In the genomic region with DNA sequence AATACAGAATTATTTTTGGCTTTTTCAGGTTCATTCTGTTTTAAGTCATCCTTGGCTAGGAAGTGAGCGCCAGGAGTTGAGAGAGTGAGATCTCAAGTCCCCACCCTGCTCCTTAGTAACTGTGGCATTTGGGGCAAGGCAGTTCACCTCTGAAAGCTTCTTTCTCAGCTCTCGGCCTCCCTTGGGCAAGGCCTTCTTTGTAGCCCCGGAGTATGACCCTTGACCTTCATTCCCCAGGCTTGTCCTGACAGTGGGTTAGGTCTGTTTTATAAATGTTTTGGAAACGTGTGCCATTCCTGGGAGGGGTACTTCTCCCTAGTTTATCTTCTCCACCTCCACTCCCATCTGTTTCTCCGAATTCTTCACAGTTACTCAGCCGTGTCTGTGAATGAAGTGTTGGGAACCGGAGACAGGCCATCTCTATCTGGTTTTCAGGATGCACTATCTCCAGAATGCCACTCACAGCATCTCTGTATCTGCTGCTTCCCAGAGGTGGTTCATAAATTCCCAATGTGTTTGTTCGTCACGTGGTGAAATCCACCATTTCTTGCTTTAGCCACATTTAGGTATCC, we compare ENCODE assay signal across 9 mouse cellular contexts.
DNase-seq lines count a peak whose midpoint lies in the region; ATAC-seq and TF ChIP-seq lines count a peak whose summit lies in the region.
"Had no signal": no experiment of that assay in that cellular context is flagged by ENCODE, and none has a peak within 500 bp of the region (broad histone marks: within the 10 kb centered on the region; RNA-seq: fewer than 3 reads in every experiment).

No protein-coding gene starts in this region.

- peak overlapping the region; percentile 49; the same call in 1 of the 2 replicates for H3K9ac ChIP-seq in heart, adult 2 months (ENCODE audit: low read depth, low read length)
- no peak overlapping the region for H3K9ac ChIP-seq in lung, embryonic 15.5 days
- no peak overlapping the region for H3K9ac ChIP-seq in embryonic facial prominence, embryonic 15.5 days
- H3K9ac ChIP-seq: liver, embryonic 14.5 days had no signal

- TF ChIP-seq POLR2A in heart, adult 2 months (IDR thresholded peaks at IDR 0.05; ENCODE audit: insufficient read depth, low read depth, low read length) = no peak
- TF ChIP-seq POLR2A in olfactory bulb, adult 2 months (IDR thresholded peaks at IDR 0.05; ENCODE audit: insufficient read depth, low read depth, low read length) = no peak
- no peak for TF ChIP-seq POLR2A in thymus, adult 2 months (IDR thresholded peaks at IDR 0.05; ENCODE audit: control insufficient read depth, extremely low read depth, insufficient read depth, low read length, poor library complexity)

- H3K27ac ChIP-seq in heart, adult 2 months = peak overlapping the region; percentile 96
- no peak overlapping the region for H3K27ac ChIP-seq in lung, embryonic 15.5 days
- peak overlapping the region; percentile 94 for H3K27ac ChIP-seq in embryonic facial prominence, embryonic 15.5 days (replicated peaks)
- H3K27ac ChIP-seq in olfactory bulb, adult 2 months (ENCODE audit: insufficient read depth, low read depth, low read length) = peak overlapping the region; percentile 30
- H3K27ac ChIP-seq in thymus, adult 2 months (ENCODE audit: control insufficient read depth, insufficient read depth, low read length) = no peak overlapping the region
- H3K27ac ChIP-seq: liver, embryonic 14.5 days had no signal

- H3K27me3 ChIP-seq in heart, adult 2 months (ENCODE audit: control insufficient read depth, insufficient read depth, low read length) = no peaks in the 10 kb centered on the region
- no peaks in the 10 kb centered on the region for H3K27me3 ChIP-seq in lung, embryonic 15.5 days
- H3K27me3 ChIP-seq in embryonic facial prominence, embryonic 15.5 days = no peaks in the 10 kb centered on the region
- no peaks in the 10 kb centered on the region for H3K27me3 ChIP-seq in thymus, adult 2 months (ENCODE audit: control insufficient read depth, insufficient read depth, low read length)

- H3K4me3 ChIP-seq in heart, adult 2 months = peak overlapping the region; percentile 28
- no peak overlapping the region for H3K4me3 ChIP-seq in lung, embryonic 15.5 days
- H3K4me3 ChIP-seq in embryonic facial prominence, embryonic 15.5 days (replicated peaks) = no peak overlapping the region
- H3K4me3 ChIP-seq in olfactory bulb, adult 2 months (ENCODE audit: insufficient read depth, low read depth, low read length) = no peak overlapping the region
- no peak overlapping the region for H3K4me3 ChIP-seq in thymus, adult 2 months (ENCODE audit: control insufficient read depth, insufficient read depth, low read length)

- peaks cover 9% of the 10 kb centered on the region for H3K4me1 ChIP-seq in heart, adult 2 months (ENCODE audit: control insufficient read depth, insufficient read depth, low read length)
- peaks cover 21% of the 10 kb centered on the region for H3K4me1 ChIP-seq in lung, embryonic 15.5 days
- peaks cover 33% of the 10 kb centered on the region for H3K4me1 ChIP-seq in embryonic facial prominence, embryonic 15.5 days
- peaks cover 17% of the 10 kb centered on the region for H3K4me1 ChIP-seq in olfactory bulb, adult 2 months (ENCODE audit: control insufficient read depth, insufficient read depth, low read length)
- H3K4me1 ChIP-seq in thymus, adult 2 months (replicated peaks; ENCODE audit: control insufficient read depth, insufficient read depth, low read length) = no peaks in the 10 kb centered on the region

- no peak for TF ChIP-seq CTCF in heart, adult 2 months (IDR thresholded peaks at IDR 0.05)
- no peak for TF ChIP-seq CTCF in olfactory bulb, adult 2 months (IDR thresholded peaks at IDR 0.05; ENCODE audit: insufficient read depth, low read depth, low read length)
- no peak for TF ChIP-seq CTCF in thymus, adult 2 months (IDR thresholded peaks at IDR 0.05; ENCODE audit: borderline replicate concordance, control insufficient read depth, extremely low read depth, insufficient read depth, low read length, poor library complexity)

- no peaks in the 10 kb centered on the region for H3K9me3 ChIP-seq in lung, embryonic 15.5 days
- H3K9me3 ChIP-seq in embryonic facial prominence, embryonic 15.5 days (replicated peaks) = no peaks in the 10 kb centered on the region

- intact Hi-C loops in heart, adult 2 months (cut with DNase I) = loop anchor here (1.0 to 5.0 kb wide), 2 partner anchors 36 to 76 kb away; a partner anchor contains a TSS

- H3K36me3 ChIP-seq in heart, adult 2 months (ENCODE audit: control insufficient read depth, insufficient read depth, low read length) = peaks cover 8% of the 10 kb centered on the region
- no peaks in the 10 kb centered on the region for H3K36me3 ChIP-seq in lung, embryonic 15.5 days
- no peaks in the 10 kb centered on the region for H3K36me3 ChIP-seq in embryonic facial prominence, embryonic 15.5 days
- H3K36me3 ChIP-seq in thymus, adult 2 months (ENCODE audit: control insufficient read depth, insufficient read depth, low read length) = no peaks in the 10 kb centered on the region

- peak in 1 of 2 experiments; percentile 16 for DNase-seq in heart, adult 2 months
- no peak for DNase-seq in heart, postnatal 4 days
- DNase-seq in lung, postnatal 36 days = no peak
- no peak for DNase-seq in ovary, postnatal 14 days (ENCODE audit: low spot score)
- no peak for DNase-seq in thymus, adult 2 months

- no peak for ATAC-seq in lung, embryonic 15.5 days (ENCODE audit: borderline replicate concordance, extremely low read depth, low FRiP score, low TSS enrichment)
- ATAC-seq in embryonic facial prominence, embryonic 15.5 days (ENCODE audit: insufficient number of reproducible peaks, low FRiP score, low TSS enrichment, low read depth) = no peak

- no peak for TF ChIP-seq EP300 in heart, adult 2 months (IDR thresholded peaks at IDR 0.05; ENCODE audit: insufficient read depth, low read depth, low read length)

- H3K4me2 ChIP-seq in lung, embryonic 15.5 days = 0 out of 2 replicates have a peak overlapping the region, but pooled peaks have one; percentile 17
- peak overlapping the region; percentile 29 for H3K4me2 ChIP-seq in embryonic facial prominence, embryonic 15.5 days (replicated peaks)

- WGBS in heart, adult 2 months = 55% methylated on average over 9 of the region's 9 CpGs
- 42% methylated on average over 9 of the region's 9 CpGs for WGBS in lung, embryonic 15.5 days
- WGBS in embryonic facial prominence, embryonic 15.5 days = 44% methylated on average over 9 of the region's 9 CpGs
- 60% methylated on average over 9 of the region's 9 CpGs for WGBS in olfactory bulb, adult 2 months
- 96% methylated on average over 9 of the region's 9 CpGs for WGBS in thymus, adult 2 months

- no peaks in the 10 kb centered on the region for H3K79me2 ChIP-seq in heart, adult 2 months (replicated peaks; ENCODE audit: control insufficient read depth, insufficient read depth, low read length)

Comparison
In these comparisons a context has a peak if more than half of its experiments do, and no peak if none do; other contexts are left out.
1. H3K27ac ChIP-seq: peak in heart, adult 2 months (single experiment), embryonic facial prominence, embryonic 15.5 days (single experiment) and olfactory bulb, adult 2 months (single experiment); none in lung, embryonic 15.5 days (single experiment) and thymus, adult 2 months (single experiment).